Mouse (Mus musculus): ENCODE results near the gene Gm10337. TPM values are rescaled to one million over a fixed set of nuclear protein-coding genes. Genes with fewer than 3 reads are reported as not detected.

Gm10337 gene
- polyA plus RNA-seq (2016; fragmentation: Nextera tagmentation; extraction: Ambion mirVana): not detected in 2 replicates

DNA sequence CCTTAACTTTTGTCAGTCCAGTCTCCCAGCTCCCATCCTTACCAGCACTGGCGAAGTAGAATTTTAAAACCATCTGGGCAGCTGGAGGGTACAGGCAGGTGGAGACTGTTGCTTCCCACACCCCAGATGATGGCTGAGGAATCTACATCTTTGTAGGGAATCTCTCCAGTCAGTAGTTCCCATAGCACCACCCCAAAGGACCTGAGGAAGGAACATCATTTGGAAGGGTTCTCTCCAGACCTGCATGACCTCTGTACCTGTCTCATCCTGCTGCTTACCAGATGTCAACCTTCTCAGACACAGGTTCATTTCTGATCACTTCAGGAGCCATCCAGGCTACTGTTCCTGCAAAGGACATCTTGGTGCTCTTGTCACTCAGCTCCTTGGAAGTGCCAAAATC is at the start of gene Gm10337:
Gene Gm10337 (plus strand): TSS at position 276 of the 400 bp plus-strand sequence.
- Histone ChIP-seq H3K36me3 (peaks cover 64% of the 10 kb centered on the region), H3K4me1 (peaks cover 9% of the 10 kb centered on the region), H3K9me3 (replicated peaks) (no peaks in the 10 kb centered on the region), H3K27me3 (replicated peaks) (no peaks in the 10 kb centered on the region), H3K4me2 (no peak within 1 kb of the TSS), H3K9ac (no peak within 1 kb of the TSS), H3K27ac (no peak within 1 kb of the TSS), H3K4me3 (no peak within 1 kb of the TSS)
- no peak for ATAC-seq
- WGBS (ENCODE audit: insufficient replicate concordance): 88% methylated on average over 1 of the region's 1 CpGs

- Histone ChIP-seq H3K27me3 (replicated peaks) (no peaks in the 10 kb centered on the region), H3K4me3 (no peak overlapping the region), H3K4me1 (peaks cover 59% of the 10 kb centered on the region), H3K4me2 (no peak overlapping the region), H3K36me3 (no peaks in the 10 kb centered on the region), H3K27ac (no peak overlapping the region), H3K9ac (no peak overlapping the region), H3K9me3 (replicated peaks) (no peaks in the 10 kb centered on the region)
- ATAC-seq: no peak
- WGBS (ENCODE audit: insufficient replicate concordance): 46% methylated on average over 6 of the region's 6 CpGs
These were observed 47.5 kb upstream of the Gm10337 start for GRCm38 (mm10) chr15:102455993-102456392.

GRCm38 (mm10) chr15:102458050-102458736 is 45.3 kb upstream of the Gm10337 start:
- WGBS (ENCODE audit: insufficient replicate concordance): 28% methylated on average over 5 of the region's 5 CpGs

GRCm38 (mm10) chr15:102458904-102459317 is 44.6 kb upstream of the Gm10337 start, which contains the start of gene Prr13:
Gene Prr13, plus strand, starts transcription at chr15:102459028.
- H3K27ac ChIP-seq: peak within 1 kb of the TSS; percentile 91
- ATAC-seq: peak; percentile 78

More at GRCm38 (mm10) chr15:102458050-102458736, 45.3 kb upstream of the Gm10337 start:
- peaks cover 59% of the 10 kb centered on the region for H3K4me1 ChIP-seq
- peak overlapping the region; percentile 85 for H3K4me2 ChIP-seq
- no peak for ATAC-seq
- no peaks in the 10 kb centered on the region for H3K9me3 ChIP-seq (replicated peaks)
- H3K27me3 ChIP-seq (replicated peaks): no peaks in the 10 kb centered on the region
- H3K9ac ChIP-seq: peak overlapping the region; percentile 37; the same call in 1 of the 2 replicates
- peak overlapping the region; percentile 63 for H3K4me3 ChIP-seq
- H3K36me3 ChIP-seq: peaks cover 12% of the 10 kb centered on the region
- H3K27ac ChIP-seq: peak overlapping the region; percentile 91

GRCm38 (mm10) chr15:102459381-102459780 is 44.1 kb upstream of the Gm10337 start:
- H3K4me1 ChIP-seq: peaks cover 59% of the 10 kb centered on the region

More at GRCm38 (mm10) chr15:102458904-102459317, 44.6 kb upstream of the Gm10337 start, which contains the start of gene Prr13:
- Histone ChIP-seq H3K4me2 (peak within 1 kb of the TSS; percentile 85), H3K4me1 (peaks cover 59% of the 10 kb centered on the region), H3K4me3 (peak within 1 kb of the TSS; percentile 63), H3K27me3 (replicated peaks) (no peaks in the 10 kb centered on the region), H3K9me3 (replicated peaks) (no peaks in the 10 kb centered on the region), H3K36me3 (peaks cover 17% of the 10 kb centered on the region), H3K9ac (peak within 1 kb of the TSS; percentile 74)
- WGBS (ENCODE audit: insufficient replicate concordance): 0% methylated on average over 19 of the region's 19 CpGs

DNA sequence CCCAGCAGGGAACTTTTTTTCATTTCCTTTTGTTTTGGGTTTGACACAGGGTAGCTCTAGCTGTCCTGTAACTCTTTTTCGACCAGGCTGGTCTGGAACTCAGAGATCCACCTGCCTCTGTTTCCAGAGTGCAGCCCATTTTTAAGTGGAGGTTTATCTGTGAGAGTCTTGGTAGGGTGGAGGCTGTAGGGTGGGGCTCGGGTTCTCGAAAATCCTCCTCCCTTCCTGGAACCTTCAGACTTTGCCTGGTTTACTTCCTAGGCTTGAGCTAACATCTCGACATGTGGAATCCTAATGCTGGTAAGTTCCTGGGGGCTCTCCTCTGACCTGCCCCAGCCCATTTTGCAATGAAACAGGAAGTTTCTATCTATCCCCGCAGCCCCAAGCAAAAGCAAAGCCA is 43.7 kb upstream of the Gm10337 start:
- Histone ChIP-seq H3K27me3 (replicated peaks) (no peaks in the 10 kb centered on the region), H3K36me3 (peaks cover 17% of the 10 kb centered on the region), H3K27ac (peak overlapping the region; percentile 91), H3K4me1 (peaks cover 59% of the 10 kb centered on the region), H3K9ac (peak overlapping the region; percentile 74), H3K4me3 (peak overlapping the region; percentile 63), H3K9me3 (replicated peaks) (no peaks in the 10 kb centered on the region), H3K4me2 (peak overlapping the region; percentile 85)
- 9% methylated on average over 5 of the region's 5 CpGs for WGBS (ENCODE audit: insufficient replicate concordance)
- peak; percentile 79 for ATAC-seq

More at GRCm38 (mm10) chr15:102459381-102459780, 44.1 kb upstream of the Gm10337 start:
- peak overlapping the region; percentile 91 for H3K27ac ChIP-seq
- no peaks in the 10 kb centered on the region for H3K9me3 ChIP-seq (replicated peaks)
- no peaks in the 10 kb centered on the region for H3K27me3 ChIP-seq (replicated peaks)
- H3K9ac ChIP-seq: peak overlapping the region; percentile 74
- peak; percentile 0; the same call in 1 of the 2 replicates for ATAC-seq
- peak overlapping the region; percentile 85 for H3K4me2 ChIP-seq
- H3K36me3 ChIP-seq: peaks cover 17% of the 10 kb centered on the region
- H3K4me3 ChIP-seq: peak overlapping the region; percentile 63
- 13% methylated on average over 6 of the region's 6 CpGs for WGBS (ENCODE audit: insufficient replicate concordance)

- WGBS (ENCODE audit: insufficient replicate concordance): 68% methylated on average over 12 of the region's 12 CpGs
- Histone ChIP-seq H3K27me3 (replicated peaks) (no peaks in the 10 kb centered on the region), H3K4me3 (peak overlapping the region; percentile 63), H3K9ac (peak overlapping the region; percentile 74), H3K9me3 (replicated peaks) (no peaks in the 10 kb centered on the region), H3K36me3 (peaks cover 17% of the 10 kb centered on the region), H3K4me2 (peak overlapping the region; percentile 85), H3K27ac (peak overlapping the region; percentile 91), H3K4me1 (peaks cover 59% of the 10 kb centered on the region)
- no peak for ATAC-seq
These were observed 43.1 kb upstream of the Gm10337 start for GRCm38 (mm10) chr15:102460409-102460808.

GRCm38 (mm10) chr15:102460971-102461370 is 42.6 kb upstream of the Gm10337 start:
- H3K36me3 ChIP-seq: peaks cover 23% of the 10 kb centered on the region
- peak overlapping the region; percentile 85 for H3K4me2 ChIP-seq
- H3K27me3 ChIP-seq (replicated peaks): no peaks in the 10 kb centered on the region
- 20% methylated on average over 4 of the region's 4 CpGs for WGBS (ENCODE audit: insufficient replicate concordance)
- ATAC-seq: peak; percentile 54
- H3K4me3 ChIP-seq: peak overlapping the region; percentile 63
- H3K9me3 ChIP-seq (replicated peaks): no peaks in the 10 kb centered on the region
- peaks cover 57% of the 10 kb centered on the region for H3K4me1 ChIP-seq
- H3K27ac ChIP-seq: peak overlapping the region; percentile 91
- H3K9ac ChIP-seq: peak overlapping the region; percentile 74

DNA sequence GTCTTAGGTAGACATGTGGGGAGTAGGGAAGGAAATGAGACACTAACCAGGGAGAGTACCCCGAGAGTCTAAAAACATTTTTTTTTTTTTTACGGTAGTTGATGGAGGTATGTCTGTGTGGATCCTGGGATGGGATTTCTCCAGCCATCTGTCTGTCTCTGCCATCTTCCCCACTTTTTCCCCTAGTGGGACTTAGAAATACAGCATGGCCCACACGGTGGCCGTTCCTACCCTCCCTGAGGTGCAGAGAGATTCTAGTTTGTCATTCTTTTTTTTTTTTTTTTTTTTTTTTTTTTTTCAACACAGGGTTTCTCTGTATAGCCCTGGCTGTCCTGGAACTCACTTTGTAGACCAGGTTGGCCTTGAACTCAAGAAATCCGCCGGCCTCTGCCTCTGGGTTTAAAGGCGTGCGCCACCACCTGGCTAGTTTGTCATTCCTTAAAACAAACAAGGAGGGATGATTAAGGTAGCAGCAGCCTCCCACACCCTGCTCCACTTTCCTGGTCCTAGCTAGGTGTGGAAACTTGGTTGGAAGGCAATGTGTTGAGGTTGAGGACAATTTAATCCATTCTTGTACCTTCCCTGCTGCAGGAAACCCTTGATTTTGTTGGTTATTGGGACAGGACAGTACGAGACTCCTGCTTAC is 42.0 kb upstream of the Gm10337 start:
- Histone ChIP-seq H3K27ac (peak overlapping the region; percentile 91), H3K4me2 (peak overlapping the region; percentile 85), H3K4me3 (peak overlapping the region; percentile 63), H3K36me3 (peaks cover 23% of the 10 kb centered on the region), H3K27me3 (replicated peaks) (no peaks in the 10 kb centered on the region), H3K9ac (peak overlapping the region; percentile 74), H3K4me1 (peaks cover 55% of the 10 kb centered on the region), H3K9me3 (replicated peaks) (no peaks in the 10 kb centered on the region)
- WGBS (ENCODE audit: insufficient replicate concordance): 75% methylated on average over 9 of the region's 9 CpGs
- ATAC-seq: no peak

- Histone ChIP-seq H3K9ac (no peak overlapping the region), H3K36me3 (peaks cover 38% of the 10 kb centered on the region), H3K4me3 (no peak overlapping the region), H3K4me1 (peaks cover 37% of the 10 kb centered on the region), H3K27ac (no peak overlapping the region), H3K27me3 (replicated peaks) (no peaks in the 10 kb centered on the region), H3K9me3 (replicated peaks) (peaks cover 3% of the 10 kb centered on the region; the same call in 1 of the 2 replicates), H3K4me2 (no peak overlapping the region)
- ATAC-seq: no peak
These were observed 39.9 kb upstream of the Gm10337 start for GRCm38 (mm10) chr15:102463666-102464065.

GRCm38 (mm10) chr15:102468675-102469370 is 34.7 kb upstream of the Gm10337 start:
- no peak overlapping the region for H3K4me2 ChIP-seq
- H3K27me3 ChIP-seq (replicated peaks): no peaks in the 10 kb centered on the region
- H3K36me3 ChIP-seq: peaks cover 38% of the 10 kb centered on the region
- H3K9me3 ChIP-seq (replicated peaks): peaks cover 6% of the 10 kb centered on the region; the same call in 1 of the 2 replicates
- no peak overlapping the region for H3K9ac ChIP-seq
- H3K4me1 ChIP-seq: peaks cover 22% of the 10 kb centered on the region
- no peak overlapping the region for H3K4me3 ChIP-seq
- no peak overlapping the region for H3K27ac ChIP-seq
- WGBS (ENCODE audit: insufficient replicate concordance): 92% methylated on average over 9 of the region's 9 CpGs
- no peak for ATAC-seq
